ENCODE assay signal across 7 mouse cellular contexts in genomic region chr10:127120301-127121065, GRCm38 (mm10). TPM values are rescaled to one million over a fixed set of nuclear protein-coding genes. Genes with fewer than 3 reads are reported as not detected.
DNase-seq lines count a peak whose midpoint lies in the region; ATAC-seq and TF ChIP-seq lines count a peak whose summit lies in the region.

No protein-coding gene starts in this region.

- intact Hi-C loops in left cerebral cortex, postnatal 4 days (cut with DNase I) = loop anchor here (5.0 kb wide), 1 partner anchor 47 kb away; the partner anchor contains the start of gene B4galnt1

- WGBS in intestine, embryonic 15.5 days = 4% methylated on average over 34 of the region's 34 CpGs
- 5% methylated on average over 32 of the region's 34 CpGs for whole genome bisulfite sequencing in midbrain, embryonic 16.5 days

- H3K4me1 ChIP-seq in embryonic fibroblast, embryonic 13.5 days (ENCODE audit: control insufficient read depth, insufficient read depth, low read length) = peaks cover 2% of the 10 kb centered on the region; the same call in 1 of the 2 replicates
- H3K4me1 ChIP-seq in intestine, embryonic 15.5 days (replicated peaks) = 0 out of 2 replicates have a peak, but pooled peaks cover 12% of the 10 kb centered on the region
- H3K4me1 ChIP-seq in midbrain, embryonic 16.5 days (ENCODE audit: control insufficient read depth, insufficient read depth, low read length) = peaks cover 17% of the 10 kb centered on the region

- H3K4me2 ChIP-seq in intestine, embryonic 15.5 days (replicated peaks) = peak overlapping the region; percentile 88
- peak overlapping the region; percentile 69 for H3K4me2 ChIP-seq in midbrain, embryonic 16.5 days (ENCODE audit: low read length)

- no peak overlapping the region for H3K27ac ChIP-seq in embryonic fibroblast, embryonic 13.5 days (ENCODE audit: insufficient read depth, low read length)
- no peak overlapping the region for H3K27ac ChIP-seq in intestine, embryonic 15.5 days
- H3K27ac ChIP-seq in midbrain, embryonic 16.5 days (ENCODE audit: low read length) = peak overlapping the region; percentile 59

- H3K9me3 ChIP-seq in intestine, embryonic 15.5 days = no peaks in the 10 kb centered on the region
- H3K9me3 ChIP-seq in midbrain, embryonic 16.5 days (replicated peaks; ENCODE audit: control insufficient read depth, low read length, poor library complexity, severe bottlenecking) = no peaks in the 10 kb centered on the region

- no peak for TF ChIP-seq POLR2A in embryonic fibroblast, embryonic 13.5 days (IDR thresholded peaks at IDR 0.05; ENCODE audit: low read depth, low read length)

- no peaks in the 10 kb centered on the region for H3K27me3 ChIP-seq in intestine, embryonic 15.5 days (replicated peaks)
- no peaks in the 10 kb centered on the region for H3K27me3 ChIP-seq in midbrain, embryonic 16.5 days (ENCODE audit: control insufficient read depth, insufficient read depth, low read depth, low read length)

- H3K9ac ChIP-seq in intestine, embryonic 15.5 days = peak overlapping the region; percentile 64
- H3K9ac ChIP-seq in midbrain, embryonic 16.5 days (ENCODE audit: low read depth, low read length) = peak overlapping the region; percentile 70

- peak overlapping the region; percentile 88 for H3K4me3 ChIP-seq in embryonic fibroblast, embryonic 13.5 days (ENCODE audit: insufficient read depth, low read length)
- peak overlapping the region; percentile 71 for H3K4me3 ChIP-seq in intestine, embryonic 15.5 days (replicated peaks)
- H3K4me3 ChIP-seq in midbrain, embryonic 16.5 days (ENCODE audit: low read depth, low read length) = peak overlapping the region; percentile 73

- DNase-seq in left cerebral cortex, postnatal 4 days = peak; percentile 29
- no peak for DNase-seq in left cerebral cortex, adult 11 months (ENCODE audit: low spot score)
- DNase-seq in Muller cell, postnatal 12 days (ENCODE audit: inconsistent ontology term) = peak; percentile 7
- DNase-seq in urinary bladder, postnatal 25 days (ENCODE audit: low spot score) = no peak

- H3K36me3 ChIP-seq in intestine, embryonic 15.5 days = peaks cover 22% of the 10 kb centered on the region
- peaks cover 25% of the 10 kb centered on the region for H3K36me3 ChIP-seq in midbrain, embryonic 16.5 days (ENCODE audit: control insufficient read depth, insufficient read depth, low read length)

- peak; percentile 27 for ATAC-seq in intestine, embryonic 15.5 days
- peak; percentile 57 for ATAC-seq in midbrain, embryonic 16.5 days

- TF ChIP-seq CTCF in embryonic fibroblast, embryonic 13.5 days (IDR thresholded peaks at IDR 0.05; ENCODE audit: borderline replicate concordance, insufficient read depth, low read length) = no peak

RNA-seq across cellular contexts. Expression of gene Os9, which starts 0.4 kb away (rescaled TPM):
- total RNA-seq in left cerebral cortex, postnatal 4 days (2021) = 10 to 100 TPM; 86.3 to 90.7 TPM
- 84.1 and 87.6 TPM in 2 replicates for polyA plus RNA-seq in embryonic fibroblast, embryonic 13.5 days (2011; ENCODE audit: insufficient read length, low read depth, missing spikeins)
- 93.0 and 104 TPM in 2 replicates for polyA plus RNA-seq in intestine, embryonic 15.5 days (2015; fragmentation: Nextera tagmentation; extraction: Ambion mirVana)
- polyA plus RNA-seq in midbrain, embryonic 16.5 days (2015; fragmentation: Nextera tagmentation; extraction: Ambion mirVana) = 132 and 138 TPM in 2 replicates

RNA-seq across cellular contexts. Expression of gene B4galnt1, which starts 44.5 kb away (rescaled TPM):
- 100 to 1,000 TPM in 1 of 2 experiments, 10 to 100 TPM in 1; 99.8 to 109 TPM for total RNA-seq in left cerebral cortex, postnatal 4 days (2021)
- 28.3 and 39.3 TPM in 2 replicates for polyA plus RNA-seq in embryonic fibroblast, embryonic 13.5 days (2011; ENCODE audit: insufficient read length, low read depth, missing spikeins)
- 52.5 and 55.2 TPM in 2 replicates for polyA plus RNA-seq in intestine, embryonic 15.5 days (2015; fragmentation: Nextera tagmentation; extraction: Ambion mirVana)
- polyA plus RNA-seq in midbrain, embryonic 16.5 days (2015; fragmentation: Nextera tagmentation; extraction: Ambion mirVana) = 60.7 and 71.7 TPM in 2 replicates

RNA-seq across cellular contexts. Expression of gene Agap2, which starts 45.4 kb away (rescaled TPM):
- total RNA-seq in left cerebral cortex, postnatal 4 days (2021) = 100 to 1,000 TPM; 384 to 394 TPM
- polyA plus RNA-seq in embryonic fibroblast, embryonic 13.5 days (2011; ENCODE audit: insufficient read length, low read depth, missing spikeins) = 0.08 and 0.21 TPM in 2 replicates
- polyA plus RNA-seq in intestine, embryonic 15.5 days (2015; fragmentation: Nextera tagmentation; extraction: Ambion mirVana) = 0.16 and 0.43 TPM in 2 replicates
- polyA plus RNA-seq in midbrain, embryonic 16.5 days (2015; fragmentation: Nextera tagmentation; extraction: Ambion mirVana) = 5.1 and 5.3 TPM in 2 replicates

RNA-seq across cellular contexts. Expression of gene Tspan31, which starts 50.4 kb away (rescaled TPM):
- 10 to 100 TPM; 49.9 to 54.4 TPM for total RNA-seq in left cerebral cortex, postnatal 4 days (2021)
- polyA plus RNA-seq in embryonic fibroblast, embryonic 13.5 days (2011; ENCODE audit: insufficient read length, low read depth, missing spikeins) = 118 and 143 TPM in 2 replicates
- polyA plus RNA-seq in intestine, embryonic 15.5 days (2015; fragmentation: Nextera tagmentation; extraction: Ambion mirVana) = 167 and 181 TPM in 2 replicates
- polyA plus RNA-seq in midbrain, embryonic 16.5 days (2015; fragmentation: Nextera tagmentation; extraction: Ambion mirVana) = 105 and 110 TPM in 2 replicates

RNA-seq across cellular contexts. Expression of gene Cdk4, which starts 57.1 kb away (rescaled TPM):
- total RNA-seq in left cerebral cortex, postnatal 4 days (2021) = 100 to 1,000 TPM; 211 to 221 TPM
- polyA plus RNA-seq in embryonic fibroblast, embryonic 13.5 days (2011; ENCODE audit: insufficient read length, low read depth, missing spikeins) = 596 and 724 TPM in 2 replicates
- 1,579 and 1,616 TPM in 2 replicates for polyA plus RNA-seq in intestine, embryonic 15.5 days (2015; fragmentation: Nextera tagmentation; extraction: Ambion mirVana)
- 646 and 776 TPM in 2 replicates for polyA plus RNA-seq in midbrain, embryonic 16.5 days (2015; fragmentation: Nextera tagmentation; extraction: Ambion mirVana)

Comparison
In these comparisons a context has a peak if more than half of its experiments do, and no peak if none do; other contexts are left out.
1. DNase-seq: peak in left cerebral cortex, postnatal 4 days (single experiment) and Muller cell, postnatal 12 days (single experiment); none in left cerebral cortex, adult 11 months (single experiment) and urinary bladder, postnatal 25 days (single experiment).
2. Peak in every context shown above with its lines, with median percentiles within 50 percentile points of each other: H3K4me3 ChIP-seq.